Mouse (Mus musculus): ENCODE measurements around the gene Pdcd7. TPM values are rescaled to one million over a fixed set of nuclear protein-coding genes. Genes with fewer than 3 reads are reported as not detected.
A peak's percentile ranks its signal among the peaks of the same experiment; 100 is the strongest.

Pdcd7 gene
- polyA plus RNA-seq, 1 experiment from 2014 or later = 3.4 TPM

GRCm38 (mm10) chr9:65346476-65347111 is 690 bp downstream of the Pdcd7 start:
- under 1% methylated on average over 76 of the region's 77 CpGs for WGBS
- peaks cover 11% of the 10 kb centered on the region for H3K4me1 ChIP-seq (ENCODE audit: control insufficient read depth, insufficient read depth, low read length)
- H3K9ac ChIP-seq (ENCODE audit: low read length) = peak overlapping the region; percentile 97
- H3K27me3 ChIP-seq (ENCODE audit: control insufficient read depth, insufficient read depth, low read length) = no peaks in the 10 kb centered on the region
- peak overlapping the region; percentile 97 for H3K27ac ChIP-seq (ENCODE audit: low read length)
- 0 out of 2 replicates have a peak, but pooled peaks cover 5% of the 10 kb centered on the region for H3K9me3 ChIP-seq (replicated peaks; ENCODE audit: control insufficient read depth, low read length)
- ATAC-seq (ENCODE audit: insufficient read depth, low FRiP score) = peak; percentile 77
- H3K4me2 ChIP-seq (ENCODE audit: low read depth, low read length) = peak overlapping the region; percentile 93
- H3K4me3 ChIP-seq (replicated peaks; ENCODE audit: low read length) = peak overlapping the region; percentile 99
- H3K36me3 ChIP-seq (ENCODE audit: control insufficient read depth, insufficient read depth, low read length) = no peaks in the 10 kb centered on the region

DNA sequence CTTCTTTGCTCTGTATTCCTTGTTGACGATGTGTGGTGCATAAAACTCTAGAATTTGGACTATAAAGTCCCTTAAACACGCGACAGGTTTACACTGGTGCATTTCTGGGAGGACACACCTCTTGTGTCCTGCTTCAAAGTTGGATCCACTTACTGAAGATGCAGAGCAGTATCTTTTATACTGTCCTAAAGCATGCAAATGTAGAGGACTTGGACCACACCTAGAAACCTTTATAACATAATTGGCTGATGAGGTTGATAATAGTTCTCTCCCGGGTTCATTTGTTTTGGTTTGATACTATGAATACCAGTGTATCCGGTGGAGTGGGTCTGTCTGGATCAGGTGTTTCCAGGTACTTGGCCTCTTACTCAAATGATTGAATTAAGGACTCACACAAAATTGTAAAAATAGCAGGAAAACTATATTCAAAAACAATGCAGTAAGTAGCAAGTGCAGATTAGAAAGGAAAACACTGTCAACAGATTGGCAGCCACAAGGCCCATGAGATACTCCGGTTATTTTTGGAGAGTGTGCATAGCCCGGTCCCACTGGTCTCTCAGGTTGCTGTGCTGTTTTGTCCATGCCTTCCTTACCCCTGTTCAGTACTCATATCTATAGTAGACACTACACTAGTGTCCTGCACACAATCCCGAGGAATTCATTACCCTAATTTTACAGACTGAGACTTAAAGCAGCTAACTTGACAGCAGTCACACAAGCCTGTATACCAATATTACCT is 1.4 kb downstream of the Pdcd7 start:
- Histone ChIP-seq H3K9ac (ENCODE audit: low read length) (peak overlapping the region; percentile 97), H3K36me3 (ENCODE audit: control insufficient read depth, insufficient read depth, low read length) (no peaks in the 10 kb centered on the region), H3K4me3 (replicated peaks; ENCODE audit: low read length) (peak overlapping the region; percentile 99), H3K9me3 (replicated peaks; ENCODE audit: control insufficient read depth, low read length) (0 out of 2 replicates have a peak, but pooled peaks cover 5% of the 10 kb centered on the region), H3K4me2 (ENCODE audit: low read depth, low read length) (peak overlapping the region; percentile 93), H3K27me3 (ENCODE audit: control insufficient read depth, insufficient read depth, low read length) (no peaks in the 10 kb centered on the region), H3K27ac (ENCODE audit: low read length) (peak overlapping the region; percentile 97), H3K4me1 (ENCODE audit: control insufficient read depth, insufficient read depth, low read length) (peaks cover 11% of the 10 kb centered on the region)
- no peak for ATAC-seq (ENCODE audit: insufficient read depth, low FRiP score)
- 39% methylated on average over 8 of the region's 8 CpGs for WGBS

DNA sequence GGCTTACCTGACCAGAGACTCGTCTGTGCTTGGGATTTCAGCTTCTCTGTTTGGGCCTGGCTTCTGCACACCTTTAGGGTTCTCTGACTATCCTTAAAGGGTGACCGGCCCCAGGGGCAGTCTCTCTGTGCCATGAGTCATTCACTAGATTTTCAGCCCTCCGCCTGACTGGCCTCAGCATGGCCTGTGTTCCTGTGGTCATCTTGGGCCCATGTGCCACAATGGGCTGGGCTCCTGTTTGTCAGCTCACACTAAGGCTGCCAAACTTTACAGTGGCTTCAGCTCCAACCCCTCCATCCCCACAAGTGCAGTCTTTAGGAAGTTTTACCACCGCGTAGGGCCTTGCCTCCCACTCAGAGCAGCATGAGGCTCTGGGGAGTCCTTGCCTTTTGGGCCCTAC is 7.3 kb downstream of the Pdcd7 start:
- Histone ChIP-seq H3K27me3 (ENCODE audit: control insufficient read depth, insufficient read depth, low read length) (no peaks in the 10 kb centered on the region), H3K27ac (ENCODE audit: low read length) (no peak overlapping the region)
- 82% methylated on average over 5 of the region's 5 CpGs for WGBS

DNA sequence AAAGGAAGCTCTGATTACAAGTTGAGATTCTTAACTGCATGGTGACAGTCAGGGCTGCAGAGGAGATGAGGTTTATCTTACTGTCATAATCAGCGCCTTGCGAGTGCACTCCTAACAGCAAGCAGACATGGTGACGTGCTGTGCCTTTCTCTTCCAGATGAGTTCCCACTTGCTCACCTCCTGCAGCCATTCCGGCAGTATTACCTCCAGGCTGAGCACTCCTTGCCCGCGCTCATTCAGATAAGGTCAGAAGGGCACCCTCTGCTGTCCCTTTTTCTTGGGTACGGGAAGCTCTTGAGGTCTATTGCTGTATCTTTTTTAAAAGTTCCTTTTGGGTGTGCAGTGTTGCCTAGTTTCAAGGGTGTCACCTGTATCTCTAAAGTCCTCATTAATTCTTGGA is 10.7 kb downstream of the Pdcd7 start:
- Histone ChIP-seq H3K36me3 (ENCODE audit: control insufficient read depth, insufficient read depth, low read length) (peaks cover 28% of the 10 kb centered on the region), H3K27me3 (ENCODE audit: control insufficient read depth, insufficient read depth, low read length) (no peaks in the 10 kb centered on the region), H3K4me3 (replicated peaks; ENCODE audit: low read length) (no peak overlapping the region), H3K9ac (ENCODE audit: low read length) (no peak overlapping the region), H3K4me1 (ENCODE audit: control insufficient read depth, insufficient read depth, low read length) (no peaks in the 10 kb centered on the region), H3K9me3 (replicated peaks; ENCODE audit: control insufficient read depth, low read length) (no peaks in the 10 kb centered on the region), H3K4me2 (ENCODE audit: low read depth, low read length) (no peak overlapping the region), H3K27ac (ENCODE audit: low read length) (no peak overlapping the region)
- WGBS = 84% methylated on average over 7 of the region's 7 CpGs
- no peak for ATAC-seq (ENCODE audit: insufficient read depth, low FRiP score)

More for the DNA sequence above, 7.3 kb downstream of the Pdcd7 start:
- Histone ChIP-seq H3K4me3 (replicated peaks; ENCODE audit: low read length) (no peak overlapping the region), H3K4me1 (ENCODE audit: control insufficient read depth, insufficient read depth, low read length) (no peaks in the 10 kb centered on the region), H3K9me3 (replicated peaks; ENCODE audit: control insufficient read depth, low read length) (no peaks in the 10 kb centered on the region), H3K4me2 (ENCODE audit: low read depth, low read length) (no peak overlapping the region), H3K9ac (ENCODE audit: low read length) (no peak overlapping the region), H3K36me3 (ENCODE audit: control insufficient read depth, insufficient read depth, low read length) (peaks cover 13% of the 10 kb centered on the region; the same call in 1 of the 2 replicates)
- no peak for ATAC-seq (ENCODE audit: insufficient read depth, low FRiP score)

DNA sequence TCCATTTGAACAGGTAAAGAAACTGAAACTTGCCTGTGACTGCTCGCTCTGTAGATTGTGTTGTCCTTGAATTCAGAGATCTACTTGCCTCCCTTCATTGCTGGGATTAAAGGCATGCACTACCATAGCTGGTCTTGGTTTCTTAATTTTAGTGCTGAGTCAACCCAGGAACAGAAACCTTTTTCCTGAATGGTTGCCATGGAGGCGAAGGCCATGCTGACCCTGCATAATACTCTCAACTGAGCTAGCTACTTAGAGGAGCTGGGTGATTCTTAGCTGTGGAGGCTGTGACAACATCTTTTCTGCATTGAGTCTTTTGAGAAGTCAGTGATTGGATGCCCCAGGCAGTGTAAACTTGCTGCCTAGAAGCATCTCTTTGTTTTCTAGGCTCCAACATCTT is 11.1 kb downstream of the Pdcd7 start:
- Histone ChIP-seq H3K9me3 (replicated peaks; ENCODE audit: control insufficient read depth, low read length) (no peaks in the 10 kb centered on the region), H3K27me3 (ENCODE audit: control insufficient read depth, insufficient read depth, low read length) (no peaks in the 10 kb centered on the region), H3K4me1 (ENCODE audit: control insufficient read depth, insufficient read depth, low read length) (no peaks in the 10 kb centered on the region), H3K27ac (ENCODE audit: low read length) (no peak overlapping the region), H3K4me2 (ENCODE audit: low read depth, low read length) (no peak overlapping the region), H3K4me3 (replicated peaks; ENCODE audit: low read length) (no peak overlapping the region), H3K9ac (ENCODE audit: low read length) (no peak overlapping the region), H3K36me3 (ENCODE audit: control insufficient read depth, insufficient read depth, low read length) (peaks cover 28% of the 10 kb centered on the region)
- WGBS = 90% methylated on average over 2 of the region's 2 CpGs
- no peak for ATAC-seq (ENCODE audit: insufficient read depth, low FRiP score)

DNA sequence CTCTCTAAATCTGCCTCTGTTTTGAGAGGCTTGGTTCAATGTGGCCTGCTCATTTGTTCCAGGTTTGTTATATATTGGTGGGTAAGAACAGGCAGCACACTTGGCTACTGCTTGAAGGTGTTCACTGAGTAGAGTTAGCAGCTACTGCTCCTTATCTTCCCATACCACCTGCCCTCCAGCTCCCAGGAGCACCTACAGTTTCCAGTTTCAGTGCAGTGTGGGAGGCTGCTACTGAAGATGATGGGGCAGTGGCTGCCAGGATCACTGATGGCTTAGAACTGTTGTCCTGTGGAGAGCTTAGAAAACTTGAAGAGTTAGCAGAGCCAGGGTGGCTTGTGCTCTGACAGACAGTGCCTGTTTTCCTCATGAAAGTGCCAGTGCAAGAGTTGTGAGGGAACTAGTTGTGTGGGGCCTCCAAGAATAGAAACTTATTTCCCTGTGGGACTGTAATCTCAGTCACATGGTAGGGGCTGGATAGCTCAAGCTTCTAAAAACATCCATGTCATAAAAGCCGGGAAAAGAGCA is 13.1 kb downstream of the Pdcd7 start:
- no peak overlapping the region for H3K27ac ChIP-seq (ENCODE audit: low read length)
- no peaks in the 10 kb centered on the region for H3K9me3 ChIP-seq (replicated peaks; ENCODE audit: control insufficient read depth, low read length)
- no peak overlapping the region for H3K9ac ChIP-seq (ENCODE audit: low read length)
- no peak overlapping the region for H3K4me3 ChIP-seq (replicated peaks; ENCODE audit: low read length)
- ATAC-seq (ENCODE audit: insufficient read depth, low FRiP score) = no peak
- WGBS = 82% methylated on average over 1 of the region's 1 CpGs
- H3K4me2 ChIP-seq (ENCODE audit: low read depth, low read length) = no peak overlapping the region
- H3K27me3 ChIP-seq (ENCODE audit: control insufficient read depth, insufficient read depth, low read length) = no peaks in the 10 kb centered on the region
- no peaks in the 10 kb centered on the region for H3K4me1 ChIP-seq (ENCODE audit: control insufficient read depth, insufficient read depth, low read length)
- H3K36me3 ChIP-seq (ENCODE audit: control insufficient read depth, insufficient read depth, low read length) = peaks cover 28% of the 10 kb centered on the region

- H3K36me3 ChIP-seq (ENCODE audit: control insufficient read depth, insufficient read depth, low read length) = peaks cover 26% of the 10 kb centered on the region
- H3K4me2 ChIP-seq (ENCODE audit: low read depth, low read length) = no peak within 1 kb of the TSS
- ATAC-seq (ENCODE audit: insufficient read depth, low FRiP score) = no peak
- 63% methylated on average over 16 of the region's 16 CpGs for whole genome bisulfite sequencing
- no peak within 1 kb of the TSS for H3K4me3 ChIP-seq (replicated peaks; ENCODE audit: low read length)
- no peaks in the 10 kb centered on the region for H3K4me1 ChIP-seq (ENCODE audit: control insufficient read depth, insufficient read depth, low read length)
- no peaks in the 10 kb centered on the region for H3K9me3 ChIP-seq (replicated peaks; ENCODE audit: control insufficient read depth, low read length)
- no peak within 1 kb of the TSS for H3K27ac ChIP-seq (ENCODE audit: low read length)
- no peak within 1 kb of the TSS for H3K9ac ChIP-seq (ENCODE audit: low read length)
- H3K27me3 ChIP-seq (ENCODE audit: control insufficient read depth, insufficient read depth, low read length) = no peaks in the 10 kb centered on the region
Measured at GRCm38 (mm10) chr9:65360641-65361448, 14.9 kb downstream of the Pdcd7 start, which contains the start of gene Ubap1l. Gene Ubap1l, plus strand, starts transcription at chr9:65361041.

GRCm38 (mm10) chr9:65363684-65364083 is 17.8 kb downstream of the Pdcd7 start:
- H3K36me3 ChIP-seq (ENCODE audit: control insufficient read depth, insufficient read depth, low read length) = peaks cover 12% of the 10 kb centered on the region
- 39% methylated on average over 9 of the region's 9 CpGs for WGBS
- H3K27ac ChIP-seq (ENCODE audit: low read length) = no peak overlapping the region
- H3K9ac ChIP-seq (ENCODE audit: low read length) = no peak overlapping the region
- H3K9me3 ChIP-seq (replicated peaks; ENCODE audit: control insufficient read depth, low read length) = no peaks in the 10 kb centered on the region
- H3K4me3 ChIP-seq (replicated peaks; ENCODE audit: low read length) = no peak overlapping the region
- H3K4me1 ChIP-seq (ENCODE audit: control insufficient read depth, insufficient read depth, low read length) = no peaks in the 10 kb centered on the region
- H3K27me3 ChIP-seq (ENCODE audit: control insufficient read depth, insufficient read depth, low read length) = no peaks in the 10 kb centered on the region
- H3K4me2 ChIP-seq (ENCODE audit: low read depth, low read length) = no peak overlapping the region
- no peak for ATAC-seq (ENCODE audit: insufficient read depth, low FRiP score)
